Mouse (Mus musculus): ENCODE data around the gene Gm10719. TPM values are rescaled to one million over a fixed set of nuclear protein-coding genes. Genes with fewer than 3 reads are reported as not detected.
"Not testable (repeated sequence)": the region's sequence is repeated elsewhere in the genome, so short reads cannot be mapped to it uniquely, and the experiment has no call there.

Gene Gm10719
- polyA plus RNA-seq (2015; fragmentation: Nextera tagmentation; extraction: Ambion mirVana) = 0.30 TPM in 1 of 2 replicates, not detected in the other

DNA sequence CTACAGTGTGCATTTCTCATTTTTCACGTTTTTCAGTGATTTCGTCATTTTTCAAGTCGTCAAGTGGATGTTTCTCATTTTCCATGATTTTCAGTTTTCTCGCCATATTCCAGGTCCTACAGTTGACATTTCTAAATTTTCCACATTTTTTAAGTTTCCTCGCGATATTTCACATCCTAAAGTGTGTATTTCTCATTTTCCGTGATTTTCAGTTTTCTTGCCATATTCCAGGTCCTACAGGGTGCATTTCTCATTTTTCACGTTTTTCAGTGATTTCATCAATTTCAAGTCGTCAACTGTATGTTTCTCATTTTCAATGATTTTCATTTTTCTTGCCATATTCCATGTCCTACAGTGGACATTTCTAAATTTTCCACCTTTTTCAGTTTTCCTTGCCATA lies at the start of gene Gm10719:
Gm10719 (plus strand) TSS at position 301 of the 400 bp plus-strand sequence.
- not testable (repeated sequence) for H3K9me3 ChIP-seq (ENCODE audit: low read length); H3K4me3 ChIP-seq (ENCODE audit: low read length); H3K27me3 ChIP-seq (ENCODE audit: insufficient read depth, low read length); H3K4me1 ChIP-seq (ENCODE audit: insufficient read depth, low read length); H3K36me3 ChIP-seq (ENCODE audit: insufficient read depth, low read length); H3K4me2 ChIP-seq (replicated peaks; ENCODE audit: low read depth, low read length); ATAC-seq (ENCODE audit: low FRiP score, low TSS enrichment); H3K9ac ChIP-seq (replicated peaks; ENCODE audit: low read length); H3K27ac ChIP-seq (ENCODE audit: low read length)
- 71% methylated on average over 1 of the region's 9 CpGs for WGBS

DNA sequence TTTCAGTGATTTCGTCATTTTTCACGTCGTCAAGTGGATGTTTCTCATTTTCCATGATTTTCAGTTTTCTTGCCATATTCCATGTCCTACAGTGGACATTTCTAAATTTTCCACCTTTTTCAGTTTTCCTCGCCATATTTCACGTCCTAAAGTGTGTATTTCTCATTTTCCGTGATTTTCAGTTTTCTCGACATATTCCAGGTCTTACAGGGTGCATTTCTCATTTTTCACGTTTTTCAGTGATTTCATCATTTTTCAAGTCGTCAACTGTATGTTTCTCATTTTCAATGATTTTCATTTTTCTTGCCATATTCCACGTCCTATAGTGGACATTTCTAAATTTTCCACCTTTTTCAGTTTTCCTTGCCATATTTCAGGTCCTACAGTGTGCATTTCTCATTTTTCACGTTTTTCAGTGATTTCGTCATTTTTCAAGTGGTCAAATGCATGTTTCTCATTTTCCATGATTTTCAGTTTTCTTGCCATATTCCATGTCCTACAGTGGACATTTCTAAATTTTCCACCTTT lies 16.7 kb upstream of the Gm10719 start, which contains the start of gene Gm10722:
Gm10722 (plus strand) TSS at position 478 of the 528 bp plus-strand sequence.
- not testable (repeated sequence) for H3K27ac ChIP-seq (ENCODE audit: low read length); H3K4me1 ChIP-seq (ENCODE audit: insufficient read depth, low read length); H3K4me2 ChIP-seq (replicated peaks; ENCODE audit: low read depth, low read length); H3K36me3 ChIP-seq (ENCODE audit: insufficient read depth, low read length); H3K9ac ChIP-seq (replicated peaks; ENCODE audit: low read length); H3K27me3 ChIP-seq (ENCODE audit: insufficient read depth, low read length); ATAC-seq (ENCODE audit: low FRiP score, low TSS enrichment); H3K9me3 ChIP-seq (ENCODE audit: low read length); H3K4me3 ChIP-seq (ENCODE audit: low read length)
- 68% methylated on average over 12 of the region's 12 CpGs for WGBS

DNA sequence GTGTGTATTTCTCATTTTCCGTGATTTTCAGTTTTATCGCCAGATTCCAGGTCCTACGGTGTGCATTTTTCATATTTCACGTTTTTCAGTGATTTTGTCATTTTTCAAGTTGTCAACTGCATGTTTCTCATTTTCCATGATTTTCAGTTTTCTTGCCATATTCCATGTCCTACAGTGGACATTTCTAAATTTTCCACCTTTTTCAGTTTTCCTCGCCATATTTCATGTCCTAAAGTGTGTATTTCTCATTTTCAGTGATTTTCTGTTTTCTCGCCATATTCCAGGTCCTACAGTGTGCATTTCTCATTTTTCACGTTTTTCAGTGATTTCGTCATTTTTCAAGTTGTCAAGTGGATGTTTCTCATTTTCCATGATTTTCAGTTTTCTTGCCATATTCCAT lies 16.2 kb upstream of the Gm10719 start:
- H3K9ac ChIP-seq (replicated peaks; ENCODE audit: low read length); H3K27ac ChIP-seq (ENCODE audit: low read length); H3K4me3 ChIP-seq (ENCODE audit: low read length); H3K27me3 ChIP-seq (ENCODE audit: insufficient read depth, low read length); H3K4me1 ChIP-seq (ENCODE audit: insufficient read depth, low read length); H3K9me3 ChIP-seq (ENCODE audit: low read length); H3K36me3 ChIP-seq (ENCODE audit: insufficient read depth, low read length); H3K4me2 ChIP-seq (replicated peaks; ENCODE audit: low read depth, low read length); ATAC-seq (ENCODE audit: low FRiP score, low TSS enrichment): not testable (repeated sequence)
- WGBS = 63% methylated on average over 8 of the region's 8 CpGs

DNA sequence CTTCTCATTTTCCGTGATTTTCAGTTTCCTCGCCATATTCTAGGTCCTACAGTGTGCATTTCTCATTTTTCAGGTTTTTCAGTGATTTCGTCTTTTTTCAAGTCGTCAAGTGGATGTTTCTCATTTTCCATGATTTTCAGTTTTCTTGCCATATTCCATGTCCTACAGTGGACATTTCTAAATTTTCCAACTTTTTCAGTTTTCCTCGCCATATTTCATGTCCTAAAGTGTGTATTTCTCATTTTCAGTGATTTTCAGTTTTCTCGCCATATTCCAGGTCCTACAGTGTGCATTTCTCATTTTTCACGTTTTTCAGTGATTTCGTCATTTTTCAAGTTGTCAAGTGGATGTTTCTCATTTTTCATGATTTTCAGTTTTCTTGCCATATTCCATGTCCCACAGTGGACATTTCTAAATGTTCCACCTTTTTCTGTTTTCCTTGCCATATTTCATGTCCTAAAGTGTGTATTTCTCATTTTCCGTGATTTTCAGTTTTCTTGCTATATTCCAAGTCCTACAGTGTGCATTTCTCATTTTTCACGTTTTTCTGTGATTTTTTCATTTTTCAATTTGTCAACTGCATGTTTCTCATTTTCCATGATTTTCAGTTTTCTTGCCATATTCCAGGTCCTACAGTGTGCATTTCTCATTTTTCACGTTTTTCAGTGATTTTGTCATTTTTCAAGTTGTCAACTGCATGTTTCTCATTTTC lies 15.1 kb upstream of the Gm10719 start:
- not testable (repeated sequence) for H3K27ac ChIP-seq (ENCODE audit: low read length); H3K4me1 ChIP-seq (ENCODE audit: insufficient read depth, low read length); H3K36me3 ChIP-seq (ENCODE audit: insufficient read depth, low read length); H3K9me3 ChIP-seq (ENCODE audit: low read length); H3K4me3 ChIP-seq (ENCODE audit: low read length); H3K27me3 ChIP-seq (ENCODE audit: insufficient read depth, low read length); H3K4me2 ChIP-seq (replicated peaks; ENCODE audit: low read depth, low read length); H3K9ac ChIP-seq (replicated peaks; ENCODE audit: low read length)
- WGBS = 54% methylated on average over 8 of the region's 11 CpGs
- ATAC-seq (ENCODE audit: low FRiP score, low TSS enrichment) = peak; percentile 89

DNA sequence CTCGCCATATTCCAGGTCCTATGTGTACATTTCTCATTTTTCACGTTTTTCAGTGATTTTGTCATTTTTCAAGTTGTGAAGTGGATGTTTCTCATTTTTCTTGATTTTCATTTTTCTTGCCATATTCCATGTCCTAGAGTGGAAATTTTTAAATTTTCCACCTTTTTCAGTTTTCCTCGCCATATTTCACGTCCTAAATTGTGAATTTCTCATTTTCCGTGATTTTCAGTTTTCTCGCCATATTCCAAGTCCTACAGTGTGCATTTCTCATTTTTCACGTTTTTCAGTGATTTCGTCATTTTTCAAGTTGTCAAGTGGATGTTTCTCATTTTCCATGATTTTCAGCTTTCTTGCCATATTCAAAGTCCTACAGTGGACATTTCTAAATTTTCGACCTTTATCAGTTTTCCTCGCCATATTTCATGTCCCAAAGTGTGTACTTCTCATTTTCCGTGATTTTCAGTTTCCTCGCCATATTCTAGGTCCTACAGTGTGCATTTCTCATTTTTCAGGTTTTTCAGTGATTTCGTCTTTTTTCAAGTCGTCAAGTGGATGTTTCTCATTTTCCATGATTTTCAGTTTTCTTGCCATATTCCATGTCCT lies 14.3 kb upstream of the Gm10719 start, which contains the start of gene Gm11168:
Gm11168 (plus strand) TSS at position 553 of the 603 bp plus-strand sequence.
- H3K36me3 ChIP-seq (ENCODE audit: insufficient read depth, low read length); H3K27ac ChIP-seq (ENCODE audit: low read length); ATAC-seq (ENCODE audit: low FRiP score, low TSS enrichment); H3K4me3 ChIP-seq (ENCODE audit: low read length); H3K4me1 ChIP-seq (ENCODE audit: insufficient read depth, low read length); H3K4me2 ChIP-seq (replicated peaks; ENCODE audit: low read depth, low read length); H3K27me3 ChIP-seq (ENCODE audit: insufficient read depth, low read length); H3K9me3 ChIP-seq (ENCODE audit: low read length); H3K9ac ChIP-seq (replicated peaks; ENCODE audit: low read length): not testable (repeated sequence)
- 70% methylated on average over 6 of the region's 14 CpGs for WGBS

DNA sequence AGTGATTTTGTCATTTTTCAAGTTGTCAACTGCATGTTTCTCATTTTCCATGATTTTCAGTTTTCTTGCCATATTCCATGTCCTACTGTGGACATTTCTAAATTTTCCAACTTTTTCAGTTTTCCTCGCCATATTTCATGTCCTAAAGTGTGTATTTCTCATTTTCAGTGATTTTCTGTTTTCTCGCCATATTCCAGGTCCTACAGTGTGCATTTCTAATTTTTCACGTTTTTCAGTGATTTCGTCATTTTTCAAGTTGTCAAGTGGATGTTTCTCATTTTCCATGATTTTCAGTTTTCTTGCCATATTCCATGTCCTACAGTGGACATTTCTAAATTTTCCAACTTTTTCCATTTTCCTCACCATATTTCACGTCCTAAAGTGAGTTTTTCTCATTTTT lies 11.0 kb upstream of the Gm10719 start:
- not testable (repeated sequence) for H3K4me3 ChIP-seq (ENCODE audit: low read length); H3K27ac ChIP-seq (ENCODE audit: low read length); H3K9me3 ChIP-seq (ENCODE audit: low read length); H3K4me1 ChIP-seq (ENCODE audit: insufficient read depth, low read length); H3K4me2 ChIP-seq (replicated peaks; ENCODE audit: low read depth, low read length); ATAC-seq (ENCODE audit: low FRiP score, low TSS enrichment); H3K9ac ChIP-seq (replicated peaks; ENCODE audit: low read length); H3K27me3 ChIP-seq (ENCODE audit: insufficient read depth, low read length); H3K36me3 ChIP-seq (ENCODE audit: insufficient read depth, low read length)
- WGBS = 86% methylated on average over 1 of the region's 5 CpGs

DNA sequence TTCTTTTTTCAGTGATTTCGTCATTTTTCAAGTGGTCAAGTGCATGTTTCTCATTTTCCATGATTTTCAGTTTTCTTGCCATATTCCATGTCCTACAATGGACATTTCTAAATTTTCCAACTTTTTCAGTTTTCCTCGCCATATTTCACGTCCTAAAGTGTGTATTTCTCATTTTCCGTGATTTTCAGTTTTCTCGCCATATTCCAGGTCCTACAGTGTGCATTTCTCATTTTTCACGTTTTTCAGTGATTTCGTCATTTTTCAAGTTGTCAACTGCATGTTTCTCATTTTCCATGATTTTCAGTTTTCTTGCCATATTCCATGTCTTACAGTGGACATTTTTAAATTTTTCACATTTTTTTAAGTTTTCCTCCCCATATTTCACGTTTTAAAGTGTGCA lies 10.6 kb upstream of the Gm10719 start:
- ATAC-seq (ENCODE audit: low FRiP score, low TSS enrichment) = peak; percentile 78
- H3K27ac ChIP-seq (ENCODE audit: low read length); H3K4me3 ChIP-seq (ENCODE audit: low read length); H3K4me2 ChIP-seq (replicated peaks; ENCODE audit: low read depth, low read length); H3K4me1 ChIP-seq (ENCODE audit: insufficient read depth, low read length); H3K9ac ChIP-seq (replicated peaks; ENCODE audit: low read length); H3K36me3 ChIP-seq (ENCODE audit: insufficient read depth, low read length); H3K9me3 ChIP-seq (ENCODE audit: low read length); H3K27me3 ChIP-seq (ENCODE audit: insufficient read depth, low read length): not testable (repeated sequence)
- 76% methylated on average over 7 of the region's 8 CpGs for WGBS

DNA sequence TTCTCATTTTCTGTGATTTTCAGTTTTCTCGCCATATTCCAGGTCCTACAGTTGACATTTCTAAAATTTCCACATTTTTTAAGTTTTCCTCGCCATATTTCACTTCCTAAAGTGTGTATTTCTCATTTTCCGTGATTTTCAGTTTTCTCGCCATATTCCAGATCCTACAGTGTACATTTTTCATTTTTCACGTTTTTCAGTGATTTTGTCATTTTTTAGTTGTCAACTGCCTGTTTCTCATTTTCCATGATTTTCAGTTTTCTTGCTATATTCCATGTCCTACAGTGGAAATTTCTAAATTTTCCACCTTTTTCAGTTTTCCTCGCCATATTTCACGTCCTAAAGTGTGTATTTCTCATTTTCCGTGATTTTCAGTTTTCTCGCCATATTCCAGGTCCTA lies 9.9 kb upstream of the Gm10719 start:
- not testable (repeated sequence) for H3K9me3 ChIP-seq (ENCODE audit: low read length); H3K36me3 ChIP-seq (ENCODE audit: insufficient read depth, low read length); H3K27ac ChIP-seq (ENCODE audit: low read length); H3K4me2 ChIP-seq (replicated peaks; ENCODE audit: low read depth, low read length); H3K4me3 ChIP-seq (ENCODE audit: low read length); H3K27me3 ChIP-seq (ENCODE audit: insufficient read depth, low read length); H3K4me1 ChIP-seq (ENCODE audit: insufficient read depth, low read length); H3K9ac ChIP-seq (replicated peaks; ENCODE audit: low read length)
- 75% methylated on average over 6 of the region's 9 CpGs for WGBS
- peak; percentile 25; the same call in 1 of the 2 replicates for ATAC-seq (ENCODE audit: low FRiP score, low TSS enrichment)

DNA sequence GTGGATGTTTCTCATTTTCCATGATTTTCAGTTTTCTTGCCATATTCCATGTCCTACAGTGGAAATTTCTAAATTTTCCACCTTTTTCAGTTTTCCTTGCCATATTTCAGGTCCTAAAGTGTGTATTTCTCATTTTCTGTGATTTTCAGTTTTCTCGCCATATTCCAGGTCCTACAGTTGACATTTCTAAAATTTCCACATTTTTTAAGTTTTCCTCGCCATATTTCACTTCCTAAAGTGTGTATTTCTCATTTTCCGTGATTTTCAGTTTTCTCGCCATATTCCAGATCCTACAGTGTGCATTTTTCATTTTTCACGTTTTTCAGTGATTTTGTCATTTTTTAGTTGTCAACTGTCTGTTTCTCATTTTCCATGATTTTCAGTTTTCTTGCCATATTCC lies 7.9 kb upstream of the Gm10719 start:
- H3K4me1 ChIP-seq (ENCODE audit: insufficient read depth, low read length); H3K4me2 ChIP-seq (replicated peaks; ENCODE audit: low read depth, low read length); H3K36me3 ChIP-seq (ENCODE audit: insufficient read depth, low read length); H3K9ac ChIP-seq (replicated peaks; ENCODE audit: low read length); H3K9me3 ChIP-seq (ENCODE audit: low read length); H3K27me3 ChIP-seq (ENCODE audit: insufficient read depth, low read length); H3K4me3 ChIP-seq (ENCODE audit: low read length); H3K27ac ChIP-seq (ENCODE audit: low read length): not testable (repeated sequence)
- peak; percentile 54; the same call in 1 of the 2 replicates for ATAC-seq (ENCODE audit: low FRiP score, low TSS enrichment)
- no CpG with 5 or more reads among the region's 5 CpGs for WGBS

DNA sequence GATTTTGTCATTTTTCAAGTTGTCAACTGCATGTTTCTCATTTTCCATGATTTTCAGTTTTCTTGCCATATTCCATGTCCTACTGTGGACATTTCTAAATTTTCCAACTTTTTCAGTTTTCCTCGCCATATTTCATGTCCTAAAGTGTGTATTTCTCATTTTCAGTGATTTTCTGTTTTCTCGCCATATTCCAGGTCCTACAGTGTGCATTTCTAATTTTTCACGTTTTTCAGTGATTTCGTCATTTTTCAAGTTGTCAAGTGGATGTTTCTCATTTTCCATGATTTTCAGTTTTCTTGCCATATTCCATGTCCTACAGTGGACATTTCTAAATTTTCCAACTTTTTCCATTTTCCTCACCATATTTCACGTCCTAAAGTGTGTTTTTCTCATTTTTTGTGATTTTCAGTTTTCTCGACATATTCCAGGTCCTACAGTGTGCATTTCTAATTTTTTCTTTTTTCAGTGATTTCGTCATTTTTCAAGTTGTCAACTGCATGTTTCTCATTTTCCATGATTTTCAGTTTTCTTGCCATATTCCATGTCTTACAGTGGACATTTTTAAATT lies 5.1 kb upstream of the Gm10719 start:
- not testable (repeated sequence) for H3K27me3 ChIP-seq (ENCODE audit: insufficient read depth, low read length); H3K9me3 ChIP-seq (ENCODE audit: low read length); H3K4me3 ChIP-seq (ENCODE audit: low read length); H3K27ac ChIP-seq (ENCODE audit: low read length); ATAC-seq (ENCODE audit: low FRiP score, low TSS enrichment); H3K36me3 ChIP-seq (ENCODE audit: insufficient read depth, low read length); H3K4me2 ChIP-seq (replicated peaks; ENCODE audit: low read depth, low read length); H3K9ac ChIP-seq (replicated peaks; ENCODE audit: low read length); H3K4me1 ChIP-seq (ENCODE audit: insufficient read depth, low read length)
- WGBS = 75% methylated on average over 2 of the region's 7 CpGs

Data from kidney, embryonic 16.5 days (tissue).